Mouse (Mus musculus): Measurements from ENCODE around the gene Gtf3c2. TPM values are rescaled to one million over a fixed set of nuclear protein-coding genes. Genes with fewer than 3 reads are reported as not detected.

Gtf3c2 gene
- polyA plus RNA-seq, 1 experiment from 2014 or later = 23.1 TPM

GRCm38 (mm10) chr5:31188223-31188840 lies 8.4 kb upstream of the Gtf3c2 start:
- H3K9me3 ChIP-seq (ENCODE audit: control insufficient read depth) = no peaks in the 10 kb centered on the region
- H3K4me3 ChIP-seq (ENCODE audit: low read depth, low read length) = no peak overlapping the region
- no peaks in the 10 kb centered on the region for H3K27me3 ChIP-seq (replicated peaks; ENCODE audit: control insufficient read depth, insufficient read depth, low read length)
- no peak overlapping the region for H3K4me2 ChIP-seq (replicated peaks; ENCODE audit: low read depth)
- peaks cover 37% of the 10 kb centered on the region for H3K36me3 ChIP-seq (ENCODE audit: control insufficient read depth, insufficient read depth)
- no peak for ATAC-seq
- no peak overlapping the region for H3K9ac ChIP-seq (ENCODE audit: low read depth, low read length)
- TF ChIP-seq CTCF (IDR thresholded peaks at IDR 0.05; ENCODE audit: low read depth) = peak; percentile 63
- no peaks in the 10 kb centered on the region; the same call in 1 of the 2 replicates for H3K4me1 ChIP-seq (replicated peaks; ENCODE audit: control insufficient read depth, insufficient read depth, low read length)
- no peak overlapping the region for H3K27ac ChIP-seq (ENCODE audit: low read depth, low read length)
- WGBS = 79% methylated on average over 4 of the region's 4 CpGs

GRCm38 (mm10) chr5:31183678-31184077 lies 3.7 kb upstream of the Gtf3c2 start:
- TF ChIP-seq CTCF (IDR thresholded peaks at IDR 0.05; ENCODE audit: low read depth) = no peak
- H3K4me1 ChIP-seq (replicated peaks; ENCODE audit: control insufficient read depth, insufficient read depth, low read length) = no peaks in the 10 kb centered on the region
- no peaks in the 10 kb centered on the region for H3K9me3 ChIP-seq (ENCODE audit: control insufficient read depth)
- no peak overlapping the region for H3K4me3 ChIP-seq (ENCODE audit: low read depth, low read length)
- no peak overlapping the region for H3K4me2 ChIP-seq (replicated peaks; ENCODE audit: low read depth)
- WGBS = 50% methylated on average over 4 of the region's 4 CpGs
- no peak overlapping the region for H3K27ac ChIP-seq (ENCODE audit: low read depth, low read length)
- no peak overlapping the region for H3K9ac ChIP-seq (ENCODE audit: low read depth, low read length)
- H3K36me3 ChIP-seq (ENCODE audit: control insufficient read depth, insufficient read depth) = peaks cover 19% of the 10 kb centered on the region
- ATAC-seq = no peak
- no peaks in the 10 kb centered on the region for H3K27me3 ChIP-seq (replicated peaks; ENCODE audit: control insufficient read depth, insufficient read depth, low read length)

- H3K4me2 ChIP-seq (replicated peaks; ENCODE audit: low read depth) = no peak overlapping the region
- no peaks in the 10 kb centered on the region for H3K9me3 ChIP-seq (ENCODE audit: control insufficient read depth)
- no peaks in the 10 kb centered on the region for H3K36me3 ChIP-seq (ENCODE audit: control insufficient read depth, insufficient read depth)
- H3K9ac ChIP-seq (ENCODE audit: low read depth, low read length) = no peak overlapping the region
- H3K27me3 ChIP-seq (replicated peaks; ENCODE audit: control insufficient read depth, insufficient read depth, low read length) = no peaks in the 10 kb centered on the region
- WGBS = 87% methylated on average over 9 of the region's 9 CpGs
- ATAC-seq = no peak
- H3K4me1 ChIP-seq (replicated peaks; ENCODE audit: control insufficient read depth, insufficient read depth, low read length) = no peaks in the 10 kb centered on the region
- H3K4me3 ChIP-seq (ENCODE audit: low read depth, low read length) = no peak overlapping the region
- H3K27ac ChIP-seq (ENCODE audit: low read depth, low read length) = no peak overlapping the region
- TF ChIP-seq CTCF (IDR thresholded peaks at IDR 0.05; ENCODE audit: low read depth) = no peak
These were observed 1.3 kb upstream of the Gtf3c2 start for GRCm38 (mm10) chr5:31181183-31181770.

GRCm38 (mm10) chr5:31179301-31179765 lies 611 bp downstream of the Gtf3c2 start:
- ATAC-seq = peak; percentile 51
- WGBS = under 1% methylated on average over 25 of the region's 25 CpGs
- H3K9ac ChIP-seq (ENCODE audit: low read depth, low read length) = peak overlapping the region; percentile 76
- peak overlapping the region; percentile 85 for H3K4me2 ChIP-seq (replicated peaks; ENCODE audit: low read depth)
- H3K36me3 ChIP-seq (ENCODE audit: control insufficient read depth, insufficient read depth) = peaks cover 3% of the 10 kb centered on the region; the same call in 1 of the 2 replicates
- peak overlapping the region; percentile 98 for H3K4me3 ChIP-seq (ENCODE audit: low read depth, low read length)
- H3K27ac ChIP-seq (ENCODE audit: low read depth, low read length) = peak overlapping the region; percentile 95
- peak; percentile 13; the same call in 1 of the 2 replicates for TF ChIP-seq CTCF (IDR thresholded peaks at IDR 0.05; ENCODE audit: low read depth)
- H3K9me3 ChIP-seq (ENCODE audit: control insufficient read depth) = no peaks in the 10 kb centered on the region
- H3K27me3 ChIP-seq (replicated peaks; ENCODE audit: control insufficient read depth, insufficient read depth, low read length) = no peaks in the 10 kb centered on the region
- no peaks in the 10 kb centered on the region for H3K4me1 ChIP-seq (replicated peaks; ENCODE audit: control insufficient read depth, insufficient read depth, low read length)

- no peak for TF ChIP-seq CTCF (IDR thresholded peaks at IDR 0.05; ENCODE audit: low read depth)
- H3K27ac ChIP-seq (ENCODE audit: low read depth, low read length) = no peak overlapping the region
- no peaks in the 10 kb centered on the region for H3K9me3 ChIP-seq (ENCODE audit: control insufficient read depth)
- WGBS = 90% methylated on average over 4 of the region's 4 CpGs
- no peak overlapping the region for H3K9ac ChIP-seq (ENCODE audit: low read depth, low read length)
- no peak for ATAC-seq
- no peaks in the 10 kb centered on the region for H3K27me3 ChIP-seq (replicated peaks; ENCODE audit: control insufficient read depth, insufficient read depth, low read length)
- H3K4me3 ChIP-seq (ENCODE audit: low read depth, low read length) = no peak overlapping the region
- H3K36me3 ChIP-seq (ENCODE audit: control insufficient read depth, insufficient read depth) = peaks cover 84% of the 10 kb centered on the region
- H3K4me1 ChIP-seq (replicated peaks; ENCODE audit: control insufficient read depth, insufficient read depth, low read length) = no peaks in the 10 kb centered on the region
- no peak overlapping the region for H3K4me2 ChIP-seq (replicated peaks; ENCODE audit: low read depth)
These were observed 11.3 kb downstream of the Gtf3c2 start for GRCm38 (mm10) chr5:31168630-31169029.

GRCm38 (mm10) chr5:31164878-31165277 lies 15.1 kb downstream of the Gtf3c2 start:
- no peak for ATAC-seq
- H3K9me3 ChIP-seq (ENCODE audit: control insufficient read depth) = no peaks in the 10 kb centered on the region
- no peaks in the 10 kb centered on the region for H3K27me3 ChIP-seq (replicated peaks; ENCODE audit: control insufficient read depth, insufficient read depth, low read length)
- WGBS = 85% methylated on average over 1 of the region's 1 CpGs
- no peak for TF ChIP-seq CTCF (IDR thresholded peaks at IDR 0.05; ENCODE audit: low read depth)
- H3K9ac ChIP-seq (ENCODE audit: low read depth, low read length) = no peak overlapping the region
- H3K27ac ChIP-seq (ENCODE audit: low read depth, low read length) = peak overlapping the region; percentile 15; the same call in 1 of the 2 replicates
- H3K4me3 ChIP-seq (ENCODE audit: low read depth, low read length) = no peak overlapping the region
- no peaks in the 10 kb centered on the region for H3K4me1 ChIP-seq (replicated peaks; ENCODE audit: control insufficient read depth, insufficient read depth, low read length)
- peaks cover 80% of the 10 kb centered on the region for H3K36me3 ChIP-seq (ENCODE audit: control insufficient read depth, insufficient read depth)
- no peak overlapping the region for H3K4me2 ChIP-seq (replicated peaks; ENCODE audit: low read depth)
